Mouse (Mus musculus) adrenal gland, postnatal 25 days (tissue): ENCODE data around the gene Zfp692. TPM values are rescaled to one million over a fixed set of nuclear protein-coding genes. Genes with fewer than 3 reads are reported as not detected.
A peak's percentile ranks its signal among the peaks of the same experiment; 100 is the strongest.

Experiments used
- DNase-seq: peaks from one replicate; pipeline ENCODE4 v3.0.0; 2021; ENCODE audit warnings: mixed read lengths
- total RNA-seq: library from RNA; stranded (reverse); gene quantifications from 2 replicates; pipeline ENCODE4 v1.2.3, GENCODE M21; 2021

Zfp692 gene
- total RNA-seq, 1 experiment from 2014 or later = 17.3 TPM

- DNase-seq = no peak
Measured at GRCm38 (mm10) chr11:58308661-58309060, 1.8 kb downstream of the Zfp692 start.

GRCm38 (mm10) chr11:58314069-58314468 is 7.2 kb downstream of the Zfp692 start:
- no peak for DNase-seq

- DNase-seq = no peak
Measured at GRCm38 (mm10) chr11:58315536-58316168, 8.8 kb downstream of the Zfp692 start.

GRCm38 (mm10) chr11:58316344-58316743 is 9.5 kb downstream of the Zfp692 start:
- DNase-seq = no peak

GRCm38 (mm10) chr11:58316768-58317390 is 10.0 kb downstream of the Zfp692 start:
- DNase-seq = no peak

- peak; percentile 98 for DNase-seq
Measured at GRCm38 (mm10) chr11:58322824-58323569, 16.1 kb downstream of the Zfp692 start.

- DNase-seq = no peak
Measured at GRCm38 (mm10) chr11:58323570-58324340, 16.9 kb downstream of the Zfp692 start.

- no peak for DNase-seq
Measured at GRCm38 (mm10) chr11:58324614-58325229, 17.9 kb downstream of the Zfp692 start.

GRCm38 (mm10) chr11:58326781-58327180 is 19.9 kb downstream of the Zfp692 start:
- no peak for DNase-seq

GRCm38 (mm10) chr11:58329906-58330275 is 23.0 kb downstream of the Zfp692 start:
- no peak for DNase-seq

GRCm38 (mm10) chr11:58330276-58331148 is 23.6 kb downstream of the Zfp692 start, which contains the start of the genes Zfp672 and Sh3bp5l:
TSS of gene Zfp672 (minus strand) at chr11:58330339.
TSS of gene Sh3bp5l (plus strand) at chr11:58330724.
- DNase-seq = peak; percentile 86

- no peak for DNase-seq
Measured at GRCm38 (mm10) chr11:58331149-58331495, 24.3 kb downstream of the Zfp692 start.

- DNase-seq = no peak
Measured at GRCm38 (mm10) chr11:58331546-58331945, 24.7 kb downstream of the Zfp692 start.

GRCm38 (mm10) chr11:58334746-58335145 is 27.9 kb downstream of the Zfp692 start:
- peak; percentile 80 for DNase-seq

- DNase-seq = no peak
Measured at GRCm38 (mm10) chr11:58346745-58347144, 39.9 kb downstream of the Zfp692 start.

- DNase-seq = no peak
Measured at GRCm38 (mm10) chr11:58350628-58351027, 43.8 kb downstream of the Zfp692 start.

GRCm38 (mm10) chr11:58351179-58351578 is 44.3 kb downstream of the Zfp692 start:
- DNase-seq = no peak

GRCm38 (mm10) chr11:58352681-58353548 is 46.0 kb downstream of the Zfp692 start:
- no peak for DNase-seq

GRCm38 (mm10) chr11:58353709-58354108 is 46.8 kb downstream of the Zfp692 start:
- DNase-seq = no peak

GRCm38 (mm10) chr11:58354476-58354875 is 47.6 kb downstream of the Zfp692 start:
- no peak for DNase-seq
